Mouse (Mus musculus) liver (tissue): ENCODE measurements around the gene B9d2.

ENCODE experiments used
- DNase-seq: peaks from one replicate; pipeline ENCODE4 v3.0.0-alpha.2; 2020; ENCODE audit warnings: mixed read lengths

The B9d2 gene

DNA sequence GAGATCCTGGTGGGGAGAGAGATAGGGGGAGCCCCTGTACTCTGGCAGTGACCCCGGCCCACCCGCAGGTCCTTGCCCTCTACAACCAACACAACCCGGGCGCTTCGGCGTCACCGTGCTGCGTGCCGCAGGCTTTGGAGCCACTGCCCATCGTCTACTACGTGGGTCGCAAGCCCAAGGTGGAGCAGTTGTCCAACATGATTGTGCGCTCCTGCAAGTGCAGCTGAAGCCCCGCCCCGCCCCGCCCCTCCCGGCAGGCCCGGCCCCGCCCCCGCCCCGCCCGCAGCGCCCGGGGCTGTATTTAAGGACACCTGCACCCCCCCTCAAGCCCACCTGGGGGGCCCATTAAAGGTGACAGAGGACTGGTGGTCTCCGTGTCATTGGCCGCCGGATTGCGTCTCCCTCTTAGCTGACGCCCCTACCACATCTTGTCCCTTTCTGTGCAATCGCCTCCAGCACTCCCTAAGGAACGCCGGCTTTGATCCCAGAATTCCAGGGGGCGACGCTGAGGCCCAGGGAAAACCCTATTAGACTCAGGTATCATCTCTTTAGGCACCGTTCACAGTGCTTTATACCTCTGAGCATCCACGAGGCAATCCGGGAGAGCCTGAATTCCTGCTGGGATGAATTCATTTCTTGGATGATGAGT, 24.3 kb downstream of the B9d2 start:
- peak; percentile 70 for DNase-seq

DNA sequence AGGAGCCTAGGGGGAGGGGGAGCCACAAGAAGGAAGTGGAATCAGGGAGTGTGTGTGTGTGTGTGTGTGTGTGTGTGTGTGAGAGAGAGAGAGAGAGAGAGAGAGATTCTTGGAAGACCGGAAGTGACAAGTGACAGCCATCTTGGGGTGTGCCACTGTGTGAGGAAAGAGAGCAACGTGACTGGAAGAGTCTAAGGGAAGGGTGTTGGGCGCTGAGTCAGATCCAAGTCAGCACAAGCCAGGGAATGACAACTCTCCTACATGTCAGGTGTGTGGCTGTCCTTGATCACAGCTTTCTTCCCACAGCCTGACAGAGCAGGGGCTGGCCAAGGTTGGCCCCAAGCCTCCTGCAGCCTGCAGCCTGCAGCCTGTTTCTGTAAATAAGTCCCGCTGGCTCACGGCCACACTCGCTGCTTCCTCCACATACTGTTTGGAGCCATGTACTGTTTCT, 25.2 kb downstream of the B9d2 start:
- no peak for DNase-seq

DNA sequence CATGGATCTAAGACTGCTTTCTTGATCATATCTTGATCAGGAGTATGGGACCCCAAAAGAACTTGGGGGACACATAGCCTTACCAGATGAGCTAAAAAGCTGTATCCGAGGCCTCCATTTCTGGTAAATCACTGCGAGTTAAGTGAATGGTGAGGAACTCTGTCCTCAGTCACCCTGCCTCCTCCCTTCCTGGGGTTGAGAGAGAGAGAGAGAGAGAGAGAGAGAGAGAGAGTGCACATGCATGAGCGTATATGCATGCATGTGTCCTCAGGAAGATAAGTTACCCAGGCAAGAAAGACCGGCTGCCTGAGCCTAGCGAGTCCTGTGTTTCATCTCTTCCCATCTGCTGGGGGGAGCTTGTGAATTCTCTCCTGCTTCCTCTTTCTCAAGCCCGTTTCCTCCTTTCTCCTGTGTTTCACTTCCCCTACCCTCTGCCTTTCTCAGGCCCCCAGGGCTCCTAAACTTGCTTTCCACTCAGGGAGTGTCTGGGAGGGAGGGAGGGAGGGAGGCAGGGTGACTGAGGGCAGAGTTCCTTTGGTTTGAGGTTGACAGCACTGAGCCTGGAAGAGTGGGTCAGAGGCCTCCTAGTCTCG, 26.1 kb downstream of the B9d2 start:
- no peak for DNase-seq

DNA sequence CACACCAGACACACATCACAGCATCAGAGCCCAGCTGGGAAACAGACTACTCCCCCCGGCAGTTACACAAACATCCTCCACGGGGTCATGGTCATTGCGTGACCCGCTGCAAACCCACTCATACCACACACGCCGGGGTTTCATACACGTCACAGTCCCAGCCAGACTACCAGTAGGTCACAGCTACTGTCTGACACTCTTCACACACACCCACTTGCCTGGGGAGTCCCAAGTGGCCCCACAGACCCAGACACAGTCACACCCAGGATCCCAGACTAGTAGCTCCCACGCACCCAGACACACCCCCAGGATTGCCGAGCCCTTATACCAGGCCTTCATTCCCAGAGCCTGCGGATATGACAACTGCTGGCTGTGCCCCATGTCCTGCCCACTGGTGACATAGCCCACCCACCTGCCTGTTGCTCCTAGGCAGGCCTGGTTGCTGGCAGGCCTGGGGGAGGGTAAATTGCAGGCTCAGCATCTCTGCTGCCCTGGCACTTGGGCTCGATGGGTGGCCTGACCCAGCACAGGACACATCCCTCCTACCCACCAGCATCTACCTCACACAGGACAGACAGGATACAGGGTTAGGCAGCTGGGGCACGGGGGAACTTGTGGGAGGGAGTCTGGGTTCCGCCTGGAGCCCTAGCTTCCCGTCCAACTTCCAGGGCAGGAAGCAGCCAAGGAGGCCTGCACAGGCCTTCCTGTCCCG, 27.2 kb downstream of the B9d2 start:
- DNase-seq = no peak

DNA sequence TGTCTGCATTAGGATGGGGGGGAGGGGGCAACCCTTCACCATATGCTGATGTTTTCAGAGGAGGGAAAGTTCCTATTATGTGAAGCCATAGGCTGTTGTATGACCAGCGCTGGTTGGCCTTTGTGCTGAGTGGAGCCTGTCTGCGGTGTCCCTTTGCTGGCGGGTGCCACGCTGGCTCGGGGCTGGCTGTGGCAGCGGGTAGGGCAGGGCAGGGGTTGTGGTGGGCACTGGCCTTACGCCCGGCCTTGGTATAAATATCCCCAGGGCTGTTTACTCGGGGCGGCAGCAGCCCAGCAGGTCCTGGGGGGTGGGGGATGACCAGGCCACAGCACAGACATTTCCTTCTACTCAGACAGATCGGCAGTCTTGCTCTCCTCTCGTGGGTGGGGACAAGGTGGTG, 29.4 kb downstream of the B9d2 start:
- DNase-seq = no peak

DNA sequence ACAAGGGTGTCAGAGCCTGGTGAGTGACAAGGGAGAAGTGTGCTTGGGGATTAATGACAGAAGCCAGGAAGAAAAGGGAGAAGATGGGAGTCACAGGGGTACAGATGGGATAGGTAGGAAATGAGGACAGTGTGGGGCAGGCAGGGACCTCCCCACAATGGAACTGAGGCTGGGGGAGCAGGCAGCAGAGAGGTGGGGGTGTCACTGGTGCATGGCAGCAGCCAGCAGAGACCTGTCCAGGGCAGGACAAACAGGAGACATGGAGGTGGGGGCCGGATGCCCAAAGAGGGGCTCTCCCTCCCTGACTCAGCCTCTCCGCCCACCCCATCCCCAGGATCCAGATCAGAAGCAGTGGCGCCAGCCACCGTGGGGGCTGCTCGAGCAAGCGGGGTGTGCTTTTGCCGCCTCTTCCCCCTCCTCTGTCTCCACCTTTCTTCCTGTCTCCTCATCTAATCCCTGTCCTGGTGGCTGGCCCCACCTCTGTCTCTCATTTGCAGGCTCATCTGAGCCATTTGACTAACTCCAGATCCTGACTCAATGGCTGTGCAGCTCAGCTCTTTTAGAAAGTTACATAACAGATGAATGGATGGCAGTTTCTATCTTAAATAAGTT, 30.0 kb downstream of the B9d2 start:
- no peak for DNase-seq

DNA sequence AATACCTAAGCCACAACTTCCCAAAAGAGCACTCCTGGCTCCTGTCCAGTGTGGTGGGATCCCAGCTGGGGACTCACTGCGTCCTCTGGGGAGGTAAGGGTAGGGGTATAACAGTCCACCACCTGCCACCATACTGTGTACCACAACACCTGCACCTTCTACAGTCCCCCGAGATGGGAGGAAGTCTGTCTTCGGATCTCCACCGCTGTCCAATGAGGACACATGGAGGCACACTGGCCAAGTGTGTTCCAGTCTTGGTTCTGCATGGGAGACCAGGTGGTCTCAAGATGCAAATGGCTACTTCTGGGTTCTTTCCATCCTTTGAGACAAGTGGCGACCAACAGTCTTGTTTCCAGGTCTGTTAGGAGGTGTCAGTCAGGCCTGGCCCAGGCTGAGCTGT, 30.6 kb downstream of the B9d2 start:
- DNase-seq = no peak

DNA sequence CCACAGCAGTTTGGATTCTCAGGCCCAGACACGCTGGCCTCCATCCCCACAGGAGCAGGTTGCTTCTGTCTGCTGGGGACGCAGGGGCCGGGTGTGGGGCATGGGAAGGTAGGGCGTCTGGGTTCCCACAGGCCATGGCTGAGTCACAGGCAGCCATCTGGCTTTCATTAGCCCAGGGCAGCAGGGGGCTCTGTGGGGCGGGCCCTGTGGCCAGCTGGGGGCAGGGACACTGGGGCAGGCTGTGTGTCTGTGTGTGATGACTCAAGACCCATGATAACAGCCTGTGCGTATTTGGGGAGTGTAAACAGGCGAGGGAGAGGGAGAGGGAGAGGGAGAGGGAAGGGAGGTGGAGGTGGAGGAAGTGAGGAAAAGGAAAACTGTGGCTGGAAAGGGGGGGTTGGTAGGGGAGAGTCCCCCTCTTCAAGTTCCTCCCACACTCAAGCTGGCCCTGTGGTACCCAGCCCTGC, 31.2 kb downstream of the B9d2 start:
- DNase-seq = no peak

DNA sequence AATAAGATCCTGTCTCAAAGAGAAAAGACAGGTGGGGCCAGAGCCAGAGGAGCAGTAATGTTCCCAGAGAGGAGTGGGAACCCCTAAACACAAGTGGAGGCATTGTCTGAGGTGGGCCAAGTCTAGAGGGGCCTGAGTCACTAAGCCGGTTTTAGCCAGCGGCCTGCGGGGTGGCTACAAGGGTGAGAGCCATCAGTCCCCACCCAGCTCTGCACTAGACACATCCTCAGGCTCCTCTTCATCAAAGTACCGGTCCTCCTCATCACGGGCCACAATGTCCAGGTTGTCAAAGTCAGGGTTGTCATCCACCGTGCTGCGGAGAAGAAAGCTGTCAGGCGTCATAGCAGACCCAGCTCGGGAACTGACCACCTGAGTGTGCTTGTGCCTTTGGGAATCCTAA, 32.2 kb downstream of the B9d2 start:
- no peak for DNase-seq

DNA sequence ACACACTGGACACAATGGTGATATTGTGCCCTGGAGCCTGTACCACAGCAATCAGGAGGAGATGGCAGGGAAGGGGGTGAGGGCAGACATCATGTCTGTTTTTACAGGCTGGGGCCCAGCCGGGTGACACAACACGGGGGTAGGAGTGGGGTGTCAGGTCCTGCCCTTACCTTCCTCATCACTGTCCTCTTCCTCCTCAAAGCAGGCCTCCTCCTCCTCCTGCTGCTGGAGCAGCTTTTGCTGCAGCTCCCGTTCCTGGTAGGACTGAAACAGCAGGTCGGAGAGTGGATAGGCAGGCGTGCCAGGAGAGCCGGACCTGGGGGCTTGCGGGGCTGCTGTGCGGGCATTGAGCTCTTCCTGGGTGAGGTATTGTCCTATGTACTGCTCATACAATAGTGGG, 34.0 kb downstream of the B9d2 start:
- no peak for DNase-seq

DNA sequence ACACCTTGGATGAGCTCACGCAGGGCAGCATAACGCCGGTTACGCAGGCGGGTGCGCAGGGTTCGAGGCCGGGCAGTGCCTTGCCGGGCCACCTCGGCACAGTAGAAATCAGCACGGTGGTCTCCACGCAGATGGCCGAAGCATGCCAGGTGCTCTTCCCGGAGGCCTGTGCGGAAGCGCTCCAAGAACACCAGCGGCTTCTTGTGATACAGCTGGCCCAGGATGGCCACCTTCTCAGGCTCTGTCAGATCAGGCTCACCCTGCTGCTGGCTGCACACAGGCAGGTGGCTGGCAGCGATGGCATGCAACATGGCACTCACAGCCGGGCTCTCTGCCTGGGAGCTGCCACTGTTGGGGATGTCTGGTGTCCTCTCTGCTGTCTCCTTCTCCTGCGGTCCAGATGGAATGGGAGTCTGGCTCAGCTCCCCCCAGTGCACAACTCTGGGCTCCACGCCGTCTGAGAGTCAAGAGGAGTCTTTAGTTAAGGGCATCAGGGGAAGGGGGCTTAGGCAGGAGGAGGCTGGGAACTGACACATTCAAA, 35.2 kb downstream of the B9d2 start:
- DNase-seq = no peak

DNA sequence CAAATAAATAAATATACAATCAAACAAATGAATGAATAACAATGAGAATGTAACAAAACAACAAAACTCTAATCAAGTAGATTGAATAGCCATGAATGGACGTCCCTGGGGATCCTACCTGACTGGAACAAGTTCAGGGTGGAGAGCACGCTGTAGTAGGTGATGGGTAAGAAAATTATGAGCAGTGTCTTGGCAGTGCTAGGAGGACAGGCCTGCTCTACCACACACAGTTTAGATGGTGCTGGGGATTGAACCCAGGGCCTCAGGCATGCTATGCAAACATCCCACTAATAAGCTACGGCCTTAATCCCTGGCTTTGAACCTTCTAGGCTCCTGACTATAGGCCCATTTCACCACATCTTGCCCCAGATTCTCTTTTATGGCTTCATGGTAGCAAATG, 36.9 kb downstream of the B9d2 start:
- no peak for DNase-seq

DNA sequence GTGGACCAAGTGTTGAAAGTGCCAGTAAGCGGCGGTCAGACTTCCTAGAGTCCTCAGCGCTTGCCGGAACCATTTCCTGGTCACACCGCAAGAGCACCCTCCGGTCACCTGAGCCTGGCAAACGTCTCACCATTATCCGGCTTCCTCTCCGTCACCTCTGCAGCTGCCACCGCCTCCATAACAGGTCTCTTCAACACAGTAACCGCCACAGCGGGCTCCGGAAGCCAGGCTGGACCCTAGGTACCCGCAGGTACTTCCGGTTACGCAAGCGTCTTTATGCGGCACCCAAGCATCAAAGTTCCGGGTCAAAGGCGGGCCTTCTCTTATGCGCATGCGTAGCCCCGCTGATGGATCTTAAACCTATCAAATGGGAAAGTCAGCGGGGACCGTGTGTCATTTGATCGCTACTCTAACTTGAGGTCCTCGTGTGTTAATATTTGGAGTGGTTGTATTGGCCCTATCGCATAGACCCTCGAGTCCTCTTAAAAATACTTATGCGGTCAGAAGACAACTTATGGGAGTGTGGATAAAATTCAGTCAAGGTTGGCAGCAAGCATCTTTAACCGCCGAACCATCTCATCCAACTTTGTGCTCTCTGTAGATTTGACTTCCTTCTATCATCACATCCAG, 38.3 kb downstream of the B9d2 start, which contains the start of gene Ccdc97:
TSS of gene Ccdc97 (minus strand) at position 301 of the 630 bp plus-strand sequence.
- peak; percentile 93 for DNase-seq

DNA sequence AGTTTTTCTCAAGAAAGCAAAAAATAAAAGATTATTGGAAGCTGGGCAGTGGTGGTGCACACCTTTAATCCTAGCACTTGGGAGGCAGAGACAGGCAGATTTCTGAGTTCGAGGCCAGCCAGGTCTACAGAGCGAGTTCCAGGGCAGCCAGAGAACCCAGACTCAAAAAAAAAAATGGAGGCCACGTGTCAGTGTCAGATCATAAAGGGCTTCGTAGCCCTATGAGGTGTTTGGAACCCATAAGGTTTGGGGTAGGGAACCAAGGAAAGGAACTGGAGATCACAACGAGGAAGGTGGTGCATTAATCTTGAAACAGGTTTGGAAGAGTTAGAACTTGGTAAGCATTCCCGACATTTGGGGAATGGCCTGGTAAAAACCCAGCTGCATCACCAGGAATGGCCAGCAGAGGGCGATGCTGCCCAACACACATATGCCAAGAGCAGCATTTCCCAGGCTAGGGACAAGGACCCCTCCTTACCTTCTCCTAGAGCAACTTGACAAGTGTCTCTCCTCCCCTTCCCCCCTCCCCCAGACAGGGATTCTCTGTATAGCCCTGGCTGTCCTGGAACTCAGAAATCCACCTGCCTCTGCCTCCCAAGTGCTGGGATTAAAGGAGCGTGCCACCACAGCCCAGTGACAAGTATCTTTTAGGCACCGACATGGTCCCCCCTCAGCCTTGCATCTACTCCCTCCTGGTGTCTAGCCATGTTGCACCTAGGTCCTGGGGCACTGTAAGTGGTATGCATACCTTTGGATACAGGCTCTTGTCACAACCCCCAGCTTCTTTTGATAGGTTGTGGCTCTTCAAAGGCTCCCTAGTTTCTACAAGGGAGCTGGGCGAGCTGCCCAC, 39.4 kb downstream of the B9d2 start:
- peak; percentile 82 for DNase-seq

DNA sequence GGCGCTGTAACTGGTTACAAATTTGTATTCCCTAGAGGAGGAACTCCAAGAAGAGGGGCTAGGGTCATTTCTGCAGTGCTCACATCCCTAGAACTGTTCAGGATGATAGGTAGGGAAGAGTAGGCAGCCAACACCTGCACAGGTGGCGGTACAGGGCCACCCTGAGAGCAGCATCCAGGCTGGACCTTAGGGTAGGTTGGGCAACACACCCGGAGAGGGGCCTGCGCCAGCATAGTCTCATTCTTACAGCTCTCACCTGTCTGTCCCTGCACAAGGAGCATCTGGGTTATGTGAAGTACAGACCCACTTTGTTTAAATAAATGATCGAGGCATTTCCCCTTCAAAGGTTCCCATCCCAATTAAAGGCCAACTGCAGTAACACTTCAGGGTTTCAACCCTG, 40.2 kb downstream of the B9d2 start:
- no peak for DNase-seq

DNA sequence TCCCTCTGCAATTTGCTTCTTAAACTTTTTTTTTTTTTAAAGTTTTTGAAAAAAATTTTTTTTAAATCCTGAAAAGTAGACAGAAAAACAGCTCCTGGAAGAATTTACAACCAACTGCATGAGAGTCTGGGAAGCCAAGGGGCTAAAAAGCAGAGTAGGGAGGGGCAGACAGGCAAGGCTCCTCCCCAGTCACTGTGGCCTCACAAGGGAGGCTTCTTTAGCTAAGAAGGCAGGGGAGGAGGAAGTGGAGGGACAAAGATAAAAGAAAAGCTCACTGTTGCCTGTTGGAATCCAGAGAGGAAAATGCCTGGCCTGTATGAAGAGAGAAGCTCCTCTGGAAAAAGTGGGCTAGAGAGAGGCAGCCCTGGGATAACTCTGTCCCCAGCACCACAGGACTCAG, 41.2 kb downstream of the B9d2 start:
- DNase-seq = peak; percentile 48

DNA sequence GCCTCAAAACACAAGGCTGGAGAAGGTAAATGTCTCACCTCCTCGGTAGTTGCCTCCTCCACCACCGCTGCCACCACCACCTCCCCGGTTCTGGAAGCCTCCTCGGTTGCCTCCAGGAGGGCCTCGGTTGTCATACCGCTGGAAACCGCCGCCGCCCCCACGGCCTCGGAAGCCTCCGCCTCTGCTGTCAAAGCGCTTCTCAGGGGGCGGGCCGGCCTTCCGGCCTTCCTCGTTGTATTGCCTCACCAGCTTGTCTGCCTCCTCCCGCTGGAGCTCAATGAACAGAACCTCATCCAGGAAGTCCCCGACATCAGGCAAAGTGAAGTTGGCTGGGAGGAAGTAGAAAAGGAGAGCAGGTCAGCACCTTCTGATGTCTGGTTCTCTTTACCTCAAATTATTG, 45.3 kb downstream of the B9d2 start:
- no peak for DNase-seq

DNA sequence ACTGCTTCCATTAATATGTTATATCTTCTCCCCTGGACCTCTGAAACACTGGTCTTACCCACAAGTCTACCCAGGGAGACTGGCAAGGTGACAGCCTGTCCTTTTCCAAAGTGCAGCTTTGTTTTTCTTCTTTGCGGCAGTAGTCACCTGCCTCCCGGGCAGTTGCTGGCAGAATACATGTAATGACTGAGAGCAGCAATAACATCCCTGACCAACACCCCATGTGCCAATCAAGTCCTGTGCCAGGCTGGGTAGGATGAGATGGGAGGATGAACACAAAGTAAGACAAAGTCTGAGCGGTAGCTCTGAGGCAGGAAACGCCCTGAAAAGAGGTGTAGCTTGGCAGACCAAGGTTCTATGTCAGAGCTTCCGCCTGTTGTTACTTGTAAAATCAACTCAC, 47.2 kb downstream of the B9d2 start:
- DNase-seq = no peak

DNA sequence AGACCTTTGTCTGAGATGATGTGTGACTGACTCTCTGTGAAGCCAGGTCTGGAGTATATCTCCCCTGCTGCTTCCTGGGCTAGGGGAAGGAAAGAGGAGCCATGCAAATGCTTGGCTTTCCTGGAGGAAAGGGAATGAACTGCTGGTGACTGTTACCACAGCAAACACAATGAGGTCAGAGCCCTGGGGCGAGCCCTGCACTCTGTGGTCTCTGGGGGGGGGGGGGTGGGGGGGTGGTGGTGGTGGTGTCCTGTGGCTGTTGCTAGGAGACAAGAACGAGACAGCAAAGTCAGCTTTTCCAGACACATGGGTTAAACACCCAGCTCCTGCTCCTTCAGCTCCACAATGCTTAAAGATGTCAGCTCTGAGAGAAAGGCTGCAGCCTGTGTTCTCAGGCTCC, 48.8 kb downstream of the B9d2 start:
- no peak for DNase-seq

DNA sequence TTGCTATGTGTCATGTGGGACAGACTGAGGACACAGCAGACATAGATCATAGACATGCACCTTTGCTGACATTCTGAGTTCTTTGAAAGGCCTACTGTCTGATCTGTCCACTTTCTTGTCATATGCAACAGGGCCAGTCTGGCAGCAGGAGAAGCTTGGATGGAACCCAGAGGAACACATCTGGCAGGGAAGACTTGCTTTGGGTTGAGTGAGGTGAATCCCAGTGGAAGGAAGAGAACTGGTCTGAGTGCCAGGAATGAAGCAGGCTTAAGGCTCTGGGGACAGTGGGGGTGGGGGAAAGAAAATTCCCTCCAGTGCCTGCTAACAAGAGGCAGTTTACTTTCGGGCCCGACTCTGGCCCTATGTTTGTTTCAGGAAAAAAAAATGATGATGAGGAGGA, 49.3 kb downstream of the B9d2 start:
- no peak for DNase-seq

DNA sequence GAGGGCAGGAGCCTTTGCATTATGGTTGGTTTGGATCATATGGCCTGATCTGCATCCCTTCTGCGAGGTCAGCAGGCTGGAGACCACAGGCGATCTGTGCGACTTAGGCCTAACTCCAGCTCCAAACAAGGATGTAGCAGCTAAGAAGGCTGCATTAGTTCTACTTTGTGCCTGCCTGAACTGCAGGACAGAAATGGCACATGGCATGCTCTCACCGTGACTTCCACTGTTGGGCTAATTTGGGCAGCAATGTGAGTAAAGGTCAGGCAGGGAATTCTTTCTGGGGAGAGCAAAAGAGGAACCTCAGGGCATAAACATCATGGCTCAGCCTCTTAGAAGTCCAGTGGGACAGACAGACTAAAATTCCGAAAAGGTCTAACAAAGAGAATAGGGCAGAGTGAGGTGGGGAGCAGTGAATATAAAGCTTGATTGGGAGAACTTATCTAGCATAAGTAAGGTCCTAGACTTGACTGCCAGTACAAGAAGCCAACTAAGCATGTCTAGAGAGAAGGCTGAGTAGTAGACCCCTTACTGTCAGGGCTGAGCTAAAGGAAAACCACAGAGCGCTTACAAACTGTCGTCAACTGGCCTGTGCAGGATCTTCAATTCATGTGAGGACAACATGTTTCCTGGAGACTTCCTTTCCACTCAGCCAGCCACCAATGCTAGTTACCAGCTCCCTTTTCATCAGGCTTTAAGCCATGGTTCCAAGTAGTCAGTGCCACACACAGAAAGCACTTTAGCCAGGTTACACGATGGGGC, 50.9 kb downstream of the B9d2 start:
- no peak for DNase-seq
